Mouse (Mus musculus) embryonic fibroblast, embryonic 13.5 days (primary cell): ENCODE data around the gene Paqr9. TPM values are rescaled to one million over a fixed set of nuclear protein-coding genes. Genes with fewer than 3 reads are reported as not detected.

Experiments used
- H3K27ac ChIP-seq: 2 replicates; pipeline ENCODE4 v1.5.1; 2012; ENCODE audit warnings: low read length, control low read depth, inconsistent platforms; ENCODE audit not compliant: insufficient read depth
- H3K4me1 ChIP-seq: 2 replicates; pipeline ENCODE4 v1.6.1; 2011; ENCODE audit warnings: low read length; ENCODE audit not compliant: control insufficient read depth, insufficient read depth
- H3K4me3 ChIP-seq: 2 replicates; pipeline ENCODE4 v1.5.1; 2011; ENCODE audit warnings: mild to moderate bottlenecking, control low read depth, low read length; ENCODE audit not compliant: insufficient read depth
- CTCF ChIP-seq: IDR thresholded peaks from 2 replicates; pipeline ENCODE4 v1.5.1; 2011; ENCODE audit warnings: mild to moderate bottlenecking, control low read depth, low read length, moderate library complexity, borderline replicate concordance; ENCODE audit not compliant: insufficient read depth
- POLR2A ChIP-seq: IDR thresholded peaks from 2 replicates; pipeline ENCODE4 v1.6.1; 2011; ENCODE audit warnings: low read depth, mild to moderate bottlenecking, control low read depth, low read length, moderate library complexity
- polyA plus RNA-seq: library from polyadenylated mRNA; stranded (reverse); fragments of >200 nt; gene quantifications from 2 replicates; pipeline ENCODE4 v1.2.4, GENCODE M21; 2011; ENCODE audit warnings: low read depth; ENCODE audit not compliant: missing spikeins, insufficient read length

The Paqr9 gene
- polyA plus RNA-seq, 1 experiment: not detected

DNA sequence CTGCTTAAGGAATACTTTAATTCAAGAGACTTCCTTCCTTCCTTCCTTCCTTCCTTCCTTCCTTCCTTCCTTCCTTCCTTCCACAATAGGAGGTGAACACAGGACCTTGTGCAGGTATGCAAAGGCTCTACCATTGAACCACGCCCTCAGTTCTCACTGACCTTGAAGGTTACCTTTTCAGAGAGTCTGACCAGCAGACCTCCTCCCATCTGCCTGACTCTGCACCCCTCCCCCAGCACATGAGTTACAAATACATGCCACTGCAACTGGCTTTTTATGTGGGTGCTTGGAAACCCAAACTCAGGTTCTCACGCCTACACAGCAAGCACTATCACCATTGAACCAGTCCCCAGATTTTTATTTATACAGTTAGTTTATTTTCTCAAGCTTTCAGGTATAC is 36.9 kb upstream of the Paqr9 start:
- no peak overlapping the region for H3K27ac ChIP-seq
- TF ChIP-seq POLR2A: no peak
- TF ChIP-seq CTCF: no peak
- H3K4me1 ChIP-seq: no peaks in the 10 kb centered on the region
- H3K4me3 ChIP-seq: no peak overlapping the region

DNA sequence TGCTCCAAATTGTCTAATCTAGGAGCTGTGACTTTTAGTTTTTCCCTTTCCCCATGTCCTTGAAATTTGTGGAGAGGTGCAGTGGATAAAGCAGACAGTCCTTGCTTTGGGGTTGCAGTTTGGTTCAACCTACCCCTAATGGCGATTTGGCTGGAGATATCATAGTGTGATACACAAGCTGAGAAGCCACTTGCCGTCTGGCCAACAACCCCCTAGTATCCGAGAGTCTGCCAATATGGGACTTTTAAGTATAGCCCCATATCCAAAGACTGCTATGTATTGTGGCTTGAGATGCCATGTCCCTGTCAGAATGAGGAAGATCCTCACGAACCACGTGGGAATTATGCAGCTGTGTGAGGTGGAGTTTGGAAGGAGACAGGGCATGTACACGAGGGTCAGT is 34.1 kb upstream of the Paqr9 start:
- TF ChIP-seq POLR2A (no peak), CTCF (no peak)

DNA sequence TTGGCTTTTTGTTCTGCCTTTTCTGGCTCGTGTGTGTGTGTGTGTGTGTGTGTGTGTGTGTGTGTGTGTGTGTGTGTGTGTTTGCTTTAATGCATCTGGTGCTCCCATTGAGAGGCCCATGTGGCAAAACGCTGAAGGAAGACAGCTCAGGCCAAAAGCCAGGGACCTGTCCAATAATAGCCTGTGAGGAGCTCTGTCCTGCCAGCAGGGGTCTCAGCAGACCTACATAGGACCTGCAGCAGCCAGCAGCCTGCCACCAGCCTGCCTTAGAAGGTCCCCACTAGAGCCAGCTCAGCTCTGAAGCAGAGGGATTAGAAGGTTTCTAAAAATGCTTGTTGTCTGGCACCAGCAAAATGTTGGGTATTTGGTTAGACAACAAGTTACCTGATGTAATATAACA is 33.5 kb upstream of the Paqr9 start:
- no peak overlapping the region for H3K27ac ChIP-seq
- no peak overlapping the region for H3K4me3 ChIP-seq
- no peaks in the 10 kb centered on the region for H3K4me1 ChIP-seq
- TF ChIP-seq POLR2A: no peak
- peak; percentile 27; the same call in 1 of the 2 replicates for TF ChIP-seq CTCF

More for the DNA sequence above, 34.1 kb upstream of the Paqr9 start:
- no peak overlapping the region for H3K27ac ChIP-seq
- no peak overlapping the region for H3K4me3 ChIP-seq
- no peaks in the 10 kb centered on the region for H3K4me1 ChIP-seq

DNA sequence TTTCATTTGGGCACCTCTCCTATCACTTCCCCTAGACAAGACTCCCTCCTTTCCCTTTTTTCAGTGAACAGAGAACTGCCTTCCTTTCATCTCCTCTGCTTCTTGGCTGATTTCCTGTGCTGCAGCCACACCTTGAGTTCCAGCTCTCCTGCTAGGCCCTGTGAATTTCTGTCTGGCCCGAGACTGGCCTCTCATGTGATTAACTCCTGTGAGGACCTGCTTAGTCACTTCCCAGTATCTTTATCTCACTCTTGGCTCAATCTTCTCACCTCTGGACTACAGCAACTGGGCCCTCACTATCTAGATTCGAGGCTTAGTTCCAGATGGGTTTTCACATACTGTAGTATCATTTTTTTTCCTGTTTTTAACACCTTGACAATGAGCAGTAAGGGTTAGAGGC is 31.8 kb upstream of the Paqr9 start:
- no peak overlapping the region for H3K27ac ChIP-seq
- no peaks in the 10 kb centered on the region for H3K4me1 ChIP-seq
- H3K4me3 ChIP-seq: no peak overlapping the region
- no peak for TF ChIP-seq POLR2A
- TF ChIP-seq CTCF: no peak

DNA sequence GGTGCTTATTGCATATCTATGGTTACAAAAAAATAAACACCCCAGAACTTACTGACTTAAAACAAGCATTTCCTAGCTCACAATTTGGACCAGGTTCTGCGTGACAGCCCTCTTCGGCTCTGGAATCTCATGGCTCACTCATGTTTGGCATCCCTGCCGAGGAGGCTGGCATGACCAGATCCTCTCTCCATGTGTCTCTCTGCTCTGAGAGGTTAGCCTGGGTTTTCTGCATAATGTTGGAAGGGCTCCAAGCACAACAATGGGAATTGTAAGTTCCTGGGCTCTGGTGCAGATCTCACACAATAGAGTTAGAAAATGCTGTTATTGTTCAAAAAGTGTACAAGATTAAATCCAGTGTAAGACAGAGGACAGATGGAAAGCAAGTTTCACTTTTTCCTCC is 28.3 kb upstream of the Paqr9 start:
- no peak overlapping the region for H3K27ac ChIP-seq
- H3K4me1 ChIP-seq: no peaks in the 10 kb centered on the region
- TF ChIP-seq POLR2A: no peak
- no peak for TF ChIP-seq CTCF
- H3K4me3 ChIP-seq: no peak overlapping the region

DNA sequence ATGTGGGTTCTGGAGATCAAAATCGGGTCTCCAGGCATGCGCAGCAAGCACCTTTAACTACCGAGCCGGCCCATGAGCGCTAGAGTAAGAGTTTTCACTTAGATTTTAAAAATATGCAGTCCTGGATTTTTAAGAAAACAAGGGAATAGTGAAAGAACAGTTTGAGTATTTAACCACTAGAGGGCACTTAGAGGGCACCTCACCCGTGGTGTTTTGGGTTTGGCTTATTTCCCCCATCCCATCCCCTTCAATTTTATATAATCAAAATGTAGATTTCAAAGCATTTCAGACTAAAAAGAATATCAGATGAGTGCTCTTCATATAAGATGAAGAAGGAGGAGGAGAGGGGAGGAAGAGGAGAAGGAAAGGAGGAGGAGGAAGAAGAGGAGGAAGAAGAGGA is 25.6 kb upstream of the Paqr9 start:
- no peak overlapping the region for H3K27ac ChIP-seq
- TF ChIP-seq POLR2A: no peak
- no peak for TF ChIP-seq CTCF
- H3K4me3 ChIP-seq: no peak overlapping the region
- no peaks in the 10 kb centered on the region for H3K4me1 ChIP-seq

DNA sequence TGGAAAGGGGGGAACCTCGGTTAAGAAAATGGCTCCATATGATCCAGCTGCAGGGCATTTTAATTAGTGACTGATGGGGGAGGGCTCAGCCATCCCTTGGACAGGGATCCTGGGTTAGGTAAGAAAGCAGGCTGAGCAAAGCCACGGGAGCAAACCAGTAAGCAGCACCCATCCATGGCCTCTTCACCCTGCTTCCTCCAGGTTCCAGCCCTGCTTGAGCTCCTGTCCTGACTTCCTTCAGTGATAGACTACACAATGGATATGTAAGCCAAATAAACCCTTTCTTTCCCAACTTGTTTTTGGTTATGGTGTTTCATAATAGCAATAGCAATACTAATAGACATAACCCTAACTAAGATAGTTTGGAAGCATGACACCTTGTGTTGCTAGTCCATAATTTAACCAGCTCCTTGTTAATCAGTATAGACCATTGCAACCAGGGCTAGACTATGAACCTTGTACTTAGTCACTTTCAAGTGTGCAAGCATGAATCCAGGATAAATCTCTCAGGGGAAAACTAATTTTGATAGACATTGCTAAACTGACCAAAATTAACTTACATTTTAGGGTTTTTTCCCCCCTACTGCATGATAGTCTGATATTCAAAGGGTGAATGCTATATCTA is 20.2 kb upstream of the Paqr9 start:
- H3K27ac ChIP-seq: no peak overlapping the region
- no peaks in the 10 kb centered on the region for H3K4me1 ChIP-seq
- no peak overlapping the region for H3K4me3 ChIP-seq
- no peak for TF ChIP-seq CTCF
- TF ChIP-seq POLR2A: no peak

DNA sequence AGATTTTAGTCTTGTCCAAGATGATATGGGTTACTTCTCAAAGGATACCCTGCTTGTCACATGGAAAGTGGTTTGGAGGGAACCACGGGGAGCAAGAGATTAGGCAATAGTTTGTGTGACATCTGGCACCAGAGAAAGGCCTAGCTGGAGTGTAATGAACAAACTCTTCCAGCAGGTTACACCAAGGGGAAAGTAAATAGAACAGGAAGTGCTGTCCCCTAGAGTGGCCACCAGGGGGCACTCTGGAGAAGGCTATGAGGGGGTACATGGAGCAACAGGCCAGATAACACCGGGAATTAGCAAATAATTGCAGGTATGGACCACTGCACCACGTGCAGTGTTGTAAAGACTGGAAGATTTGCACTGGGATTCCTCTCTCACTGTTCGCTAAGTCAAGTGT is 19.0 kb upstream of the Paqr9 start:
- TF ChIP-seq POLR2A (no peak), CTCF (no peak)

DNA sequence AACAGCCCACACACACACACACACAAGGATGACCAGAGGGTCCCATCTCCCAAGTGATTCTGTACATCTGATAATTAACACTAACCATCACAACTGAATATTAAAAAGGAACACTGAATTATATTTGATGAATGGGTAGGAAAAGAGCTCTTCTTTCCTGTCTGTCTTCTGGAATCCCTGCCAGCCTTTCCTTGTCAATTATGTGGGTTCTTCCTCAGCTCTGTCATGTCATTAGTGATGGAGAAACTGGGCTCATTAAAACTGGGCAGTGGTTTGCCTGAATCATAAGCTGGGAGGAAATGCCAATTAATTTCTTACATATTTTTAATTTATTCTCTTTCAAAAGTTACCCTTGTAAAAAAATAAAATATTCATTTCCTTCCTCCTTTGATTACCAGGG is 18.2 kb upstream of the Paqr9 start:
- Histone ChIP-seq H3K27ac (no peak overlapping the region), H3K4me1 (no peaks in the 10 kb centered on the region), H3K4me3 (no peak overlapping the region)
- no peak for TF ChIP-seq POLR2A
- TF ChIP-seq CTCF: no peak

More for the DNA sequence above, 19.0 kb upstream of the Paqr9 start:
- Histone ChIP-seq H3K4me3 (no peak overlapping the region), H3K27ac (no peak overlapping the region), H3K4me1 (no peaks in the 10 kb centered on the region)

DNA sequence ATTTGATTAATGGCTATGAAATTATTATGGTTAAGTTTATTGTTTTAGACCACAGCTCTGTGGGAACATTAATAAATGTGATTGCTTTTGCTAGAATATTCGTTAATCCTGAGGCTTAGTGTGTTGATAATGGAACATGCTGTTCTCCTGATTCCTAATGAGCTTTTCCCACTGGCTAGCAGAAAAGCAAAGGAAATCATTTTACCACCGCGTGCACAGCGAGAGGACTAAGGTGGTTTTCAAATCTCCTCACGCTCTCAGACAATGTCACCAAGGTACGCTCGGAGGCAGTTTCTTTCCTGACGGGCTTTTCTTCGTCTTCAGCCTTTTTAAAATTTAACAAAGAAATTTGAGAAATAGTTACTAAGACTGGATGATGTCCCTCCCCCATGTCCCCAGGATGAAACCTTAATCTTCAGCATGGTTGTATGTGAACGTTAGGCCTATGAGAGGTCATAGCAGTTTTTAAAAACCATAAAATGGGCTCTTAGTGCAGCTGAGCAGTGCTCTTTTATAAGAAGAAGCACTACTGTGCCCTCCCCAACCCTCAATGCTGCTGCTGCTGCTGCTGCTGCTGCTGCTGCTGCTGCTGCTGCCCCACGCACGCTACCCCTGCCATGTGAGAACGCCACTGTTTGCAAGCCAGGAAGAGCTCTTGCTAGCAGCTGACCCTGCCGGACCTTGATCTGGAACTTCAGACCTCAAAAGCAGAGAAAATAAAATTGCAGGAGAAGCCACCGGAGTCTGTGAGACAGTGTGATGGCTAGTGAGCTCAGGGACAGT is 17.6 kb upstream of the Paqr9 start:
- no peaks in the 10 kb centered on the region for H3K4me1 ChIP-seq
- no peak overlapping the region for H3K4me3 ChIP-seq
- TF ChIP-seq POLR2A (no peak), CTCF (no peak)
- H3K27ac ChIP-seq: no peak overlapping the region

DNA sequence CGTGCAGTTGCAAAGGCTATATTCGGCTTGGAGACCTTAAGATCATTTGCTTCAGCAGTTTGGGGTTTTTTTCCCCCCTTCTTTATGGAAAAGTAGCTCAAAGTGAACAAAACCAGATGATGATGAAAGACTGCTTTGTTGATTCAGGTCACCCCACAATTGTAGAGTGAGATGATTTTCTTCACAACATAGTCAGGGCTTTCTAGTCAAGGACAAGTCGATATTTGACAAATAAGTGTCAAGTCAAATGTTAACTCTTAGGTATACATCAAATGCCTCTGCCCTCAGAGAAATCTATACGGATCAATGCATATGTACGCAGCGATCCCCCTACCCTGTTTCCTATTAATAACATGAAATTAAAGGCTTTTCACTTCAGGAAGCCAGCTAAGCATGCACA is 17.0 kb upstream of the Paqr9 start:
- TF ChIP-seq POLR2A (no peak), CTCF (no peak)
- Histone ChIP-seq H3K4me3 (no peak overlapping the region), H3K27ac (no peak overlapping the region), H3K4me1 (no peaks in the 10 kb centered on the region)
